Mouse (Mus musculus) stomach, postnatal 0 days (tissue): ENCODE measurements at regions not wholly inside any gene's neighbourhood (a gene's known extent, or its start where the extent isn't known, plus 50 kb on each side); places are given as distances from the start of the nearest gene placed in this dataset.

Source experiments
- ATAC-seq: fragments of 200-750 bp; cut with Nextera tagmentation; 2 replicates; pipeline ENCODE4 v1.8.0; 2017; ENCODE audit not compliant: low FRiP score, low TSS enrichment
- DNase-seq: peaks from one replicate; pipeline ENCODE4 v3.0.0-alpha.2; 2016; ENCODE audit warnings: low spot score
- H3K27ac ChIP-seq: fragments of 300-500 bp; sonication (generic); replicated peaks from 2 replicates; pipeline ENCODE4 v1.5.1; 2014; ENCODE audit warnings: mild to moderate bottlenecking, control low read depth
- H3K27me3 ChIP-seq: fragments of 300-500 bp; sonication (generic); 2 replicates; pipeline ENCODE4 v1.6.1; 2014; ENCODE audit warnings: low read length; ENCODE audit not compliant: control insufficient read depth, insufficient read depth
- H3K36me3 ChIP-seq: fragments of 300-500 bp; sonication (generic); 2 replicates; pipeline ENCODE4 v1.6.1; 2014; ENCODE audit warnings: low read length, mixed read lengths; ENCODE audit not compliant: control insufficient read depth, insufficient read depth
- H3K4me1 ChIP-seq: fragments of 300-500 bp; sonication (generic); replicated peaks from 2 replicates; pipeline ENCODE4 v1.6.1; 2014; ENCODE audit warnings: antibody characterized with exemption; ENCODE audit not compliant: control insufficient read depth, insufficient read depth
- H3K4me2 ChIP-seq: fragments of 300-500 bp; sonication (generic); replicated peaks from 2 replicates; pipeline ENCODE4 v1.6.1; 2014; ENCODE audit warnings: low read depth, mild to moderate bottlenecking, control low read depth, moderate library complexity
- H3K4me3 ChIP-seq: fragments of 300-500 bp; sonication (generic); 2 replicates; pipeline ENCODE4 v1.5.1; 2014; ENCODE audit warnings: low read depth, low read length, control low read depth
- H3K9ac ChIP-seq: fragments of 300-500 bp; sonication (generic); 2 replicates; pipeline ENCODE4 v1.6.1; 2014; ENCODE audit warnings: mild to moderate bottlenecking, low read length, control low read depth, mixed read lengths
- H3K9me3 ChIP-seq: fragments of 300-500 bp; sonication (generic); 2 replicates; pipeline ENCODE4 v1.6.1; 2016; ENCODE audit warnings: low read length; ENCODE audit not compliant: control insufficient read depth
- CTCF ChIP-seq: IDR thresholded peaks from 2 replicates; pipeline ENCODE4 v1.5.1; 2016; ENCODE audit warnings: antibody characterized with exemption, low read depth, mild to moderate bottlenecking, moderate library complexity
- EP300 ChIP-seq: optimal IDR thresholded peaks from 2 replicates; pipeline ENCODE3; 2016; ENCODE audit warnings: antibody characterized with exemption
- WGBS: fragments of 180-500 bp; shearing (Covaris S2); extraction: QIAGEN DNeasy Blood & Tissue Kit; methylation state at CpG from one replicate; pipeline ENCODE4 v1.1.7; 2014; 5-methylcytosine and 5-hydroxymethylcytosine counted together

GRCm38 (mm10) chr5:4664918-4665317, 92.9 kb downstream of the Fzd1 start:
- WGBS, result 73% methylated on average over 4 of the region's 4 CpGs
- ATAC-seq (no peak), DNase-seq (no peak)
- H3K27ac ChIP-seq, result no peak overlapping the region
- H3K9ac ChIP-seq, result no peak overlapping the region
- H3K9me3 ChIP-seq, result no peaks in the 10 kb centered on the region
- no peaks in the 10 kb centered on the region for H3K36me3 ChIP-seq
- no peaks in the 10 kb centered on the region for H3K27me3 ChIP-seq
- no peak overlapping the region for H3K4me2 ChIP-seq
- TF ChIP-seq CTCF, result no peak
- TF ChIP-seq EP300, result no peak
- no peaks in the 10 kb centered on the region for H3K4me1 ChIP-seq
- H3K4me3 ChIP-seq, result no peak overlapping the region

DNA sequence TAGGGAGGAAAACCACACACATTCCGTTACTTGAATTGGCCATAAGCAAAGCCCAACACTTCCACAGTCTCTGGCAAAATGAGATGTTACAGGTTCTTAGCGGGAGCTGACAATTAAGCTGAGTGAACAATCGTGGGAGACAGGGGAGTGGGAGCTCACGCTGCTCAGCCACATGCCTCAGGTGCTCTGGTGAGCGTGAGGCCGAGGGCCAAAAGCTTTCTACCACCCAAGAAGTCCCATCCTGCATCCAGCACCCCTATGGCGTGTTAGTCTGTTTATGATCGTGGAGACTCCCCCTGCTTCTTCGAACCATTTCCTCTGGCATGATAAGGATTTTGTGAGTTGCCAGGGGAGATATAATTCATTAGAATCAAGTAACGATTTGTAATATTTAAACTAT, 93.3 kb downstream of the Fzd1 start:
- Histone ChIP-seq H3K36me3 (no peaks in the 10 kb centered on the region), H3K4me2 (no peak overlapping the region), H3K9me3 (no peaks in the 10 kb centered on the region), H3K27ac (no peak overlapping the region), H3K4me1 (no peaks in the 10 kb centered on the region), H3K27me3 (no peaks in the 10 kb centered on the region), H3K9ac (no peak overlapping the region), H3K4me3 (no peak overlapping the region)
- TF ChIP-seq EP300 (no peak), CTCF (no peak)
- ATAC-seq, result no peak
- WGBS, result 62% methylated on average over 10 of the region's 10 CpGs
- no peak for DNase-seq

DNA sequence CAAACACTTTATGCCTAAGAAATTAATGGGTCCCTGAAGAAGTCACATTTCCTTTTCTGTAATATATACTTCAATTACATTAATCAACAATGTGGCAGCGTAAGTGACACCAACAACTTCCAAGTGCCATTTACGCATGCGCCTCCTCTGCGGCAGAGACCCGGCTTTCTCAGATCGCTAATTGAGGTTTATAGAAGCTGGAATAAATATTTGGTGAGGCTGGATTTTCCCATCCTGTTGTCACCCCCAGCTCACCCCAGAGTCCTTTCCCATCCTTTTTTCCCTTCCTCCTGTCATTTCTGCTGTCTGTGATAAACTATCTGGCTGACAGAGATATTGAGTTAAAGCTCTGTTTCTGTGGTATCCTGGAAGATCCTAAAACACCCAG, 95.6 kb downstream of the Fzd1 start:
- H3K4me2 ChIP-seq, result peak overlapping the region; percentile 19

DNA sequence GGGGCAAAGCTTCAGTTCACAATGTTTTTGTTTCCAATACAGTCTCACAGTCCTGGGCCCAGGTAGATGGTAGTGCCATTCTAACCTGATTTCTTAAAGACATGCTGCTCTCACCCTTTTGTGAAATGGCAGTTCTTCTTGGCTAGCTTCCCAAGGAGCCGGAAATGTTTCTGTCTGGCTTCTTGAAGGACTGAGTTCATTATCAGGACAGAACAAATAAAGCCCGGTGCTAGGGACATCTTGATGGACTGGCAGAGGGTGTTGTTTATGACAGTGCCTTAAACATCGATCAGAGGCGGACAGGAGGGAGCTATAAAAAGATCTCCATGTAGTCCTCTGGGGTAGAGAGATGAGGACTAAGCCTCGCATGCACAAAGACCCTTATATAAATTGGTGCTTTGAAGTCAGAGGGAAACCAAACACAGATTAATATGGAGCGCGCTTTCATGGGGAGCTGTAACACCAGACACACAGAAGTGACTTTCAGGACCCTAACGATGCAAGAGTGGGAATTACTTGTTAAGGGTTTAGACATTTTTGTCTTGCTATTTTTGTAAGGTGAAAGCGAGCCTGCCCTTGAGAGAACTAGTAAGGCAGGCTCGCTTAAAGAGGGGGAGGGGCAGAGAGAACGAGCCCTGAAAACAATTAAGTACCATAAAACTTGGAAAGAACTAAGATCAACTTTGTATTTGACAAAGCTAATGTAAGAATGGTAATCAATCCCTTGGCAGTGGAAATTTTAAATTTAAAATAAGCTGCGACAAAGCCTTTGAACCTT, 96.2 kb downstream of the Fzd1 start:
- TF ChIP-seq CTCF (no peak), EP300 (no peak)

More for the DNA sequence above, 95.6 kb downstream of the Fzd1 start:
- Histone ChIP-seq H3K36me3 (no peaks in the 10 kb centered on the region), H3K27ac (no peak overlapping the region), H3K9ac (no peak overlapping the region), H3K4me3 (no peak overlapping the region), H3K4me1 (no peaks in the 10 kb centered on the region), H3K9me3 (no peaks in the 10 kb centered on the region), H3K27me3 (no peaks in the 10 kb centered on the region)
- TF ChIP-seq CTCF, result no peak
- TF ChIP-seq EP300, result no peak
- ATAC-seq (no peak), DNase-seq (no peak)
- 33% methylated on average over 6 of the region's 6 CpGs for WGBS

DNA sequence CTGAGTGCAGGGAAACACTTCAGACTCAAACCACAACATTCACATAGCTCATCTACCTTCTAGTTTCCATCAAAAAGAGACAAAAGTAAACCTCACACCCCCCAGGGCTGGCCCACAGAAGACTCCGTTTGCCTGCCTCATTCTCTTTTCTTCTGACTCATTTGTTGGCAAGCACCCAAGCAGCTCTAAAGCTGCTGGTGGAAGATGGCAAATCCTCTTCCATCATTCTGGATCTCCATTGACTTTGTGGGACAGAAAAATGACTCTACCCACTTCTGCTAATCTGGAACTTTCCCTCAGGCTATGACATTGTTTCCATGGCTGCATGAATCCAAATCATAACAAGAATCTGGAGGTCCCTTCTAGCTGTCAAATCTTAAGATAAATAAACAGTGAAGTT, 99.9 kb downstream of the Fzd1 start:
- Histone ChIP-seq H3K36me3 (no peaks in the 10 kb centered on the region), H3K9ac (no peak overlapping the region), H3K9me3 (no peaks in the 10 kb centered on the region), H3K4me3 (no peak overlapping the region), H3K4me2 (no peak overlapping the region), H3K27ac (no peak overlapping the region), H3K27me3 (no peaks in the 10 kb centered on the region), H3K4me1 (no peaks in the 10 kb centered on the region)
- no peak for ATAC-seq
- DNase-seq, result no peak
- TF ChIP-seq EP300, result no peak
- TF ChIP-seq CTCF, result no peak
- WGBS, result 19% methylated on average over 1 of the region's 1 CpGs

More for the DNA sequence above, 96.2 kb downstream of the Fzd1 start:
- Histone ChIP-seq H3K36me3 (no peaks in the 10 kb centered on the region), H3K27me3 (no peaks in the 10 kb centered on the region), H3K9me3 (no peaks in the 10 kb centered on the region), H3K27ac (no peak overlapping the region), H3K4me2 (peak overlapping the region; percentile 20), H3K4me3 (no peak overlapping the region), H3K4me1 (no peaks in the 10 kb centered on the region), H3K9ac (no peak overlapping the region)
- DNase-seq, result no peak
- 23% methylated on average over 12 of the region's 12 CpGs for WGBS
- ATAC-seq, result no peak

- DNase-seq (no peak), ATAC-seq (no peak)
- Histone ChIP-seq H3K9ac (no peak overlapping the region), H3K9me3 (no peaks in the 10 kb centered on the region), H3K4me1 (no peaks in the 10 kb centered on the region), H3K36me3 (no peaks in the 10 kb centered on the region), H3K4me2 (no peak overlapping the region), H3K27ac (no peak overlapping the region), H3K4me3 (no peak overlapping the region), H3K27me3 (no peaks in the 10 kb centered on the region)
- no peak for TF ChIP-seq EP300
- TF ChIP-seq CTCF, result no peak
Observed at GRCm38 (mm10) chr5:4654186-4654585, 103.6 kb downstream of the Fzd1 start.
